Mouse (Mus musculus) midbrain, embryonic 15.5 days (tissue): Measurements from ENCODE around the gene B9d1. TPM values are rescaled to one million over a fixed set of nuclear protein-coding genes. Genes with fewer than 3 reads are reported as not detected.

ENCODE experiments used
- ATAC-seq: fragments of 200-750 bp; cut with Nextera tagmentation; replicated peaks from 2 replicates; pipeline ENCODE4 v1.8.0; 2017; ENCODE audit warnings: moderate TSS enrichment
- H3K27ac ChIP-seq: fragments of 300-500 bp; sonication (generic); 2 replicates; pipeline ENCODE4 v1.5.1; 2015; ENCODE audit warnings: mild to moderate bottlenecking, inconsistent platforms
- H3K27me3 ChIP-seq: fragments of 300-500 bp; sonication (generic); replicated peaks from 2 replicates; pipeline ENCODE4 v1.6.1; 2015; ENCODE audit warnings: inconsistent platforms
- H3K36me3 ChIP-seq: fragments of 300-500 bp; sonication (generic); replicated peaks from 2 replicates; pipeline ENCODE4 v1.6.1; 2015; ENCODE audit warnings: inconsistent platforms
- H3K4me1 ChIP-seq: fragments of 300-500 bp; sonication (generic); 2 replicates; pipeline ENCODE4 v1.6.1; 2015; ENCODE audit warnings: inconsistent platforms
- H3K4me2 ChIP-seq: fragments of 300-500 bp; sonication (generic); 2 replicates; pipeline ENCODE4 v1.6.1; 2015; ENCODE audit warnings: inconsistent platforms, mild to moderate bottlenecking, moderate library complexity
- H3K4me3 ChIP-seq: fragments of 300-500 bp; sonication (generic); 2 replicates; pipeline ENCODE4 v1.5.1; 2015; ENCODE audit warnings: mild to moderate bottlenecking, inconsistent platforms
- H3K9ac ChIP-seq: fragments of 300-500 bp; sonication (generic); 2 replicates; pipeline ENCODE4 v1.6.1; 2015; ENCODE audit warnings: mild to moderate bottlenecking, inconsistent platforms
- H3K9me3 ChIP-seq: fragments of 300-500 bp; sonication (generic); 2 replicates; pipeline ENCODE4 v1.6.1; 2016; ENCODE audit warnings: inconsistent platforms
- WGBS: fragments of 180-500 bp; shearing (Covaris S2); methylation state at CpG from one replicate; pipeline ENCODE4 v1.1.7; 2015; ENCODE audit warnings: mixed read lengths; 5-methylcytosine and 5-hydroxymethylcytosine counted together
- polyA plus RNA-seq: library from polyadenylated mRNA; unstranded; fragments of >200 nt; fragmentation: Nextera tagmentation; extraction: Ambion mirVana; gene quantifications from 2 replicates; pipeline ENCODE4 v1.2.1, GENCODE M21; 2015

B9d1 gene
- polyA plus RNA-seq, 1 experiment from 2014 or later, result 34.9 TPM

DNA sequence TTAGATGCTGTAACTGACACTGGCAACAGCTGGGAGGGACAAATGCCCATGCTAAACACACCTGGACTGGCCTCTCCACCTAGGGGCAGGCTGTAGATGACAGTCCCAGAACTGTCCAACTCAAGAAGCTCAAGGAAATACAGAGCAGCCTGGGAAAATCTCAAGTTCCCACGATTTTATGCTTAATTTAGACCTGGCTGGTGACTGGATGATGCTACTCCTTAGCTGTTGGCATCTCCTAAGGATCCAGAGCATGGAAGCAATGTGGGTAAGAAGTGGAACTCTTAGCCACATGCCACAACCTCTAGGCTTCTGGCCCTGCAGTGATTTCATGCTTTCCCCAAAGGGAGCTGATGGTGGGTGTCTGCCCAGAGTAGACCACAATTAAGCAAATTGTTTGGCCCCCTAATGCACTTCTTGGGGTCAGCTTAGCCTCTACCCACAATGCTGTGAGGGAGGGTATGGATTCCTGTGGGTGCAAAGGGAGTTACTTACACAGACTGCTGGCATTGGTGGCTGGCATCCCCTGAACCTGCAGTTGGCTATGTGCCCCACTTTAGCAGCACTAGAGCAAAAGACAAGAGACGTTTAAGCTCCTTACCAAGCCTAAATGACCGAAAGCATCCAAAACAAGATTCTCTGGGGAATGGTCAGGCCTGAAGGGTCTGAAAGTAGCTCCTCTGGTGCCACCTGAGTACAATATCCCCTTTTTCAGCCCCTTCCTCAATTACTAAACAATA lies 48.2 kb downstream of the B9d1 start:
- H3K4me2 ChIP-seq, result no peak overlapping the region
- no peak overlapping the region for H3K27ac ChIP-seq
- WGBS, result 83% methylated on average over 3 of the region's 3 CpGs
- H3K4me3 ChIP-seq, result no peak overlapping the region
- H3K36me3 ChIP-seq, result no peaks in the 10 kb centered on the region
- H3K9me3 ChIP-seq, result no peaks in the 10 kb centered on the region
- H3K4me1 ChIP-seq, result no peaks in the 10 kb centered on the region
- no peaks in the 10 kb centered on the region for H3K27me3 ChIP-seq
- no peak for ATAC-seq
- no peak overlapping the region for H3K9ac ChIP-seq

DNA sequence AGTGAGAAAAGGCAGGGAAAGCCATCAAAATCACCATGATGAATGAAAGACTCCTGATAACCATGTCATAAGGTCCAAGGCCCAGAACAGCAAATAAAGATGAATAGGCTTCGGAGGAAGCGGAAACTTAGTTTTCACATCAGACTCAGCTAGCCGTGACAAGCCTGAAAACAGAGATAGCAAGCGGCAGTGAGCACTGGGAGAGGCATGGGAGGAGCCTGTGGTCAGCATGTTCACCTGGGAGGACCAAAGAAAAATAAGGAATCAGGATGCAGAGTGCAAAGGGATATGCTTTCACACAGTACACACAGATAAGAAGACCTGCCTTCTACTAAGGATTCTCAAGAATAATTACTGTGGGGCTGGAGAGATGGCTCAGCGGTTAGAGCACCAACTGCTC lies 54.6 kb downstream of the B9d1 start:
- Histone ChIP-seq H3K36me3 (no peaks in the 10 kb centered on the region), H3K4me1 (no peaks in the 10 kb centered on the region), H3K27me3 (no peaks in the 10 kb centered on the region), H3K4me2 (no peak overlapping the region), H3K27ac (no peak overlapping the region), H3K4me3 (no peak overlapping the region), H3K9ac (no peak overlapping the region), H3K9me3 (no peaks in the 10 kb centered on the region)
- WGBS, result 89% methylated on average over 5 of the region's 5 CpGs
- no peak for ATAC-seq

DNA sequence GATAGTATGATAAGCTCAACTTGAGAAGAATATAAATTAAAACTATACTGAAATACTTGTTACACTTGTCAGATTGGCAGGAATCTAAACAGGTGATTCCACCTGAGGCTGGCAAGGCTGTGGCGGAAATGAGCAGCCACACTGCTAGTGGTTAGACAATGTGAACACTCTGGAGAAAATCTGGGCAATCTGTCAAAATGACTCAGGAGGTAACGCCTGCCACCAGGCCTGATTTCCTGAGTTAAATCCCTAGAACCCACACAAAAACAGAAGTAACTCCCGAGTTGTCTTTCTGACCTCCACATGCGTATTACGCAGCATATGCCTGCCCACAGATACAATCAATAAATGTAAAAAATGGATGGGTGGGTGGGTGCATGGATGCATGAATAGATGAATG lies 57.5 kb downstream of the B9d1 start:
- no peaks in the 10 kb centered on the region for H3K4me1 ChIP-seq
- no peak overlapping the region for H3K4me3 ChIP-seq
- no peaks in the 10 kb centered on the region for H3K9me3 ChIP-seq
- H3K27ac ChIP-seq, result no peak overlapping the region
- no peak overlapping the region for H3K4me2 ChIP-seq
- H3K36me3 ChIP-seq, result no peaks in the 10 kb centered on the region
- no peak for ATAC-seq
- 80% methylated on average over 5 of the region's 5 CpGs for WGBS
- H3K27me3 ChIP-seq, result no peaks in the 10 kb centered on the region
- H3K9ac ChIP-seq, result no peak overlapping the region

Other genes with a start within 250 kb of the B9d1 start
- gene Aldh3a2, start 237.7 kb upstream of the B9d1 start, polyA plus RNA-seq, result 27.0 and 27.3 TPM in 2 replicates
- gene Slc47a2, start 162.3 kb upstream of the B9d1 start, polyA plus RNA-seq, result not detected in 2 replicates
- gene Slc47a1, start 126.8 kb upstream of the B9d1 start, polyA plus RNA-seq, result 0.31 TPM in 2 replicates
- gene Rnf112, start 51.0 kb upstream of the B9d1 start, polyA plus RNA-seq, result 34.4 and 38.5 TPM in 2 replicates
- gene Mfap4, start 19.7 kb upstream of the B9d1 start, polyA plus RNA-seq, result 23.5 and 29.8 TPM in 2 replicates
- gene Mapk7, start 10.7 kb upstream of the B9d1 start, polyA plus RNA-seq, result 72.3 and 73.1 TPM in 2 replicates
- 76.2 and 78.3 TPM in 2 replicates for gene Epn2, start 74.5 kb downstream of the B9d1 start, polyA plus RNA-seq
- 11.7 and 12.7 TPM in 2 replicates for gene Grap, start 148.1 kb downstream of the B9d1 start, polyA plus RNA-seq
- 0.21 and 0.22 TPM in 2 replicates for gene Fam83g, start 178.9 kb downstream of the B9d1 start, polyA plus RNA-seq
- gene Slc5a10, start 215.7 kb downstream of the B9d1 start, polyA plus RNA-seq, result not detected in 2 replicates